Mouse (Mus musculus) R1 (cell line): ENCODE measurements around the gene Pla2g16.

Experiments used
- DNase-seq: peaks from one replicate; pipeline ENCODE4 v3.0.0-alpha.2; 2018; ENCODE audit warnings: low read depth, low spot score

Gene Pla2g16

DNA sequence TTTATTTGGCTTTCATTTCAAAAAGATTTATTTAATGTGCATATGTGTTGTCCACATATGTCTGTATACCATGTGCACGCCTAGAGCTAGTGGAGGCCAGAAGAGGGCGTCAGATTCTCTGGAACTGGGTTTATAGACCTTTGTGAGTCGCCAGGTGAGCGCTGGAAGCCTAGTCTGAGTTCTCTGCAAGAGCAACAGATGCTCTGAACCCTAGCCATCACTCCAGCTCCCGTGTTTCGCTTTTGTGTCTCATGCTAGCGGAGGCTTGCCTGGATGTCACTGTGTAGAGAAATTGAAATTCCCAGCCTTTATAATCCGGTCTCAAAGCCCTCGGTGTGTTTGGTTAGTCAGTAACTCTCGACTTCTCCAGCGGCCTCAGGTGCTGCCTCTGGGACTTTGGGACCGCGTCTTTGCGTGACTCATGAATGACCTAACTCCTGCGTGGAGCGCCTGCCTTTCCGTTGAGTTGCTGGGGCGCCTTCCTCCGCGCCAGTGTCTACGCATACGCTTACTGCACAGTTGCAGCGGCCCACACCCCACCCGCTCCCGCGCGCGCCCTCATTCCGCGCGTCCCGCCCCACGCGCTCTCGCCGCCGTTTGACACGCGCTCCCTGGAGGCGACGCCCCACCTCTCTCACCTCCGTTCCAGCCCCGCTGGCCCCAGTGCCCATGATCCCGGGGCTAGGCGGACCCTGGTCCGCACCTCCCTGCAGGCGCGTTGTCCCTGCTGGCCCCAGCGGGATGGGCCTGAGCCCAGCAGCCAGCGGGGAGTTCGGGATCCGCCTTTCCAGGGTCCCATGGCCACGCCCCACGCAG, 54.9 kb downstream of the Pla2g16 start, which contains the start of gene Hrasls5:
TSS of gene Hrasls5 (plus strand) at position 600 of the 816 bp plus-strand sequence.
- peak; percentile 57 for DNase-seq

GRCm38 (mm10) chr19:7613151-7613550, 55.9 kb downstream of the Pla2g16 start:
- no peak for DNase-seq

DNA sequence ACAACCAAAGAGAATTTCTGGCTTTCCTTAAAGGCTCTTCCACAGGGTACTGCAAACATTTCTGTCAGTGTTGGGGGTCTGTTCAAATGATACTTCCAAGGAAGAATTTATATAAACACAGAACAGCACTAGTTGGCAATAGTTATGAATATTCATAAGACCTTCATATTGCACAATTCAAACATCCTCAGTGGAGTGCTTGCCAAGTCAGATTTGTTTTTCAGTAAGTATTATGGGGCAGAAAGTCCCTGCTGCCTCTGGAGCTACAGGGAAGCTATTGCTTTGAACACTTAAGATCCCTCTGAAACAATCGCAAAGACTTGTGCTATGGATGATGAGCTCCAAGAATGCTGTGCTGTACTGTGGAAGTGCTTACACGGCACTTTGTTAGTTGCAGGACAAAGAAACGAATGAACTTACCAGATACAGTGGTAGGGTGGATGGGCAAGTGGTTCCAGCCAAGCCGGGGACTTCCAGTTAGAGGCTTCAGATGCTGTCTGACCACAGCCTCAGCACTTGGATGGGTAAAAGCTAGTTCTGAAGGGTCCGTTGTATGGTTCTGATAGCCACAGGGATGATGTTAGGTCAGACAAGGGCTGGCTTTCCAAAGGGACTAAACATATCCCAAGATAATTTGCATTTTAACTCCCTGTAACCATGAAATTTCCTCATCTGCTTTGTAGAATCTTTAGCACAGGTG, 59.1 kb downstream of the Pla2g16 start:
- DNase-seq, result no peak

DNA sequence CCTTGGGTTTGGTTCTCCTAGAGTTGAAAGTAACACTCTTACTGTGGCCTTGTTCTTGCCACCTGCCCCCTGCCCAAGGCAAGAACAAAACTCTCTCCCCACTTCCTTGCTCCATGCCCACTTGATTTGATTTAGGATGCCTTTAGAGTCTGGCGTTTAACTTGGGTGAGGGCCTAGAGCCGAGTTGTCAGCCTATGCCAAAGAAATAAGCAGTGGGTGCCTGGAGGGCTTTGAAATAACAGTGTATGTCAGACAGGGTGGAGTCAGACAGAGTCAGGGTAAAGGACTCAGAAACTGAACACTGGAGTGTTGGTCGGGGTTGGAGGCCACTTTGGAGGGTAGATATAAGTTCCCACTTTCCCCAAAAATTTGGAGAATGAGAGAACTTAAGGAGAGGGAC, 59.8 kb downstream of the Pla2g16 start:
- DNase-seq, result no peak

GRCm38 (mm10) chr19:7617696-7618095, 60.4 kb downstream of the Pla2g16 start:
- DNase-seq, result peak; percentile 73

DNA sequence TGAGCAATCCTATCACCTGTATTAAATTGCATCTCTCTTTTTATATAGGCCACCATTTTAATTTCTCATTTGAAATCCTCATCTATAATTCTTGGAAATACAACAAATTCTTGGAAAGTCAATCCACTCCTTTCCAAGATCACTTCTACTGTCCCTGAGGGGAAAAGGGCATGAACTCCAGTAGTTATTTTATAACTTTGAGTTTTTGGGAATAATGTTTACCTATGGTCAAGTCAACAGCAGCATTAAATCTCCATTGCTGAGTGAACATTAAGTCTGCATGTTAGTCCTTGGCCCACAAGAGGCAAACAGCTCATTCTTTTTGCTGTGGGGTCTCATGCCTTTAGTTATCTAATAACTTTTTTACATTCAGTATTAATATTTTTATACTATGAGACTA, 75.8 kb downstream of the Pla2g16 start:
- no peak for DNase-seq

- no peak for DNase-seq
Observed at GRCm38 (mm10) chr19:7633786-7634185, 76.5 kb downstream of the Pla2g16 start.
